Mouse (Mus musculus): Measurements from ENCODE around the gene Catsper4.

Gene Catsper4

DNA sequence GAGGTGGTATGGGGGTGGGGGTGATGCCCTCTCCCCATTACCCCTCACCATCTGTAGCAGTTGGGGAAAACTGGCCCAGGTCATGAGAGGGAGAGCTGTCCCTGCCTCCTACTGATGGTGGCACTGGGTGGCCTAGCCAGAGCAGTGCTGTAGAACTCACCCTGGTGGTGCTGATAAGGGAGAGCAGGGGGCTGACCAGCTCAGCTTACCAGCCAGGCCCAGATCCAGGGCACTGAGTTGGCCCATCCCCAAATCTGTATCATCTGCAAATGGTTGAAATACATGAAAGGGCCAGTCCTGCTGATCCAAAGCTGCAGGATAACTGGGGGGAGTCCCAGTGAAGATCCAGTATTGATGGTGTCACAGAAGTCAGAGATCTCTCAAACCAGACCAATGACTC is 45.4 kb downstream of the Catsper4 start:
- no peak for DNase-seq (ENCODE audit: low spot score in 2 of 2)

GRCm38 (mm10) chr4:134181112-134181511 is 46.1 kb downstream of the Catsper4 start:
- no peak for DNase-seq (ENCODE audit: low spot score in 2 of 2)

GRCm38 (mm10) chr4:134172391-134172790 is 54.8 kb downstream of the Catsper4 start:
- DNase-seq (ENCODE audit: low spot score in 2 of 2), result peak; percentile 36 to 44

- no peak for DNase-seq (ENCODE audit: low spot score in 2 of 2)
Measured at GRCm38 (mm10) chr4:134166906-134167305, 60.3 kb downstream of the Catsper4 start.

DNA sequence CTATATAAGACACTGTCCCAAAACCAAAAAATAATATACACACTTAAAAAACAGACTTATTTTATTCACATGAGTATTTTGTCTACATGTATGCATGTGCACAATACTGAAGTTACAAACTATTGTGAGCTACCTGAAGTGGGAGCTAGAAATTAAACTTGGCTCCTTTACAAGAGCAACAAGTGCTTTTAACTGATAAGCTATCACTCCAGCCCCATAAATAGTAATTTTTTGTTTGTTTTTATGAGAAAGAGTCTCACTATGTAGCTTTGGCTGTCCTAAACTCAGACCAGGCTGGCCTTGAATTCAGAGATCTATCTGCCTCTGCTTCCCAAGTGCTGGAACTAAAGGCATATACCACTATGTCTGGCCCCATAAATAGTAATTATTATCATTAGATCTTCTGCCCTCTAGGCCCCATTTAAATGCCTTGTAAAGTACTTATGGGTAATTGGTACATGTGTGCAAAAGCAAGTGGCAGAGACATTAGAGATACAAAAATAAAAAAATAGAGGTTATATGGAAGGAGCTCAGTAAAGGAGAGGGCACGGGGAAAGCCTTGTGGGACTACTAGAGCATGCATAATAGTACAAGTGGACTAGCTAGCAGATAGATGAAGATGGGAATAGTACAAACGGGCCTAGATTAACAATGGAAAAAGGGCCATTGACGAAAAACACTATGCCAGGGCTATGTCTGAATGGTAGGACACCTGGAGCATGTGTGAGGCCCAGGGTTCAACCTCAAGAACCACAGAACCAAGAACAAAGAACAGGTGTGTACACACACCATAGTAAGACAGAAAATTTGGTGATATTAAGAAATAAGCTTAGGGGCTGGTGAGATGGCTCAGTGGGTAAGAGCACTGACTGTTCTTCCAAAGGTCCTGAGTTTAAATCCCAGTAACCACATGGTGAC is 61.4 kb downstream of the Catsper4 start:
- DNase-seq (ENCODE audit: low spot score in 2 of 2), result no peak

DNA sequence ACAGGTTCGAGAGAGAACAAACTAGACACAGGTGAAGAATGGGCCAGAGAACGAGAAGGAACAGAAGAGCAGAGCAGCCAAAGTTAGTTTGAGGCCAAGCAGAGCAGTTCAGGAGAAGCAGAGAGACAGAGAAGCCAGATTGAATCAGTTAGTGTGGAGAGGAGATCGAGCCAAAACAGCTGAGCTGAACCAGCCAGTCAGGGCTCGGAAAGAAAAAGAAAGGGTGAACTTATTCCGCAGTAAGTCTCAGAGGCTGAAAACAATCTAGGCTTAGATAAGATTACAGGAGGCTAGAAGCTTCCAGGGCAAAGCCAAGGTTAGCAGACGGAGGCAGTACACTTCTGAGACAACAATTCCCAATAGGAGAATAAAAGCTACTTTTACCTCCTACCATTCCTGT is 62.2 kb downstream of the Catsper4 start:
- no peak for DNase-seq (ENCODE audit: low spot score in 2 of 2)

DNA sequence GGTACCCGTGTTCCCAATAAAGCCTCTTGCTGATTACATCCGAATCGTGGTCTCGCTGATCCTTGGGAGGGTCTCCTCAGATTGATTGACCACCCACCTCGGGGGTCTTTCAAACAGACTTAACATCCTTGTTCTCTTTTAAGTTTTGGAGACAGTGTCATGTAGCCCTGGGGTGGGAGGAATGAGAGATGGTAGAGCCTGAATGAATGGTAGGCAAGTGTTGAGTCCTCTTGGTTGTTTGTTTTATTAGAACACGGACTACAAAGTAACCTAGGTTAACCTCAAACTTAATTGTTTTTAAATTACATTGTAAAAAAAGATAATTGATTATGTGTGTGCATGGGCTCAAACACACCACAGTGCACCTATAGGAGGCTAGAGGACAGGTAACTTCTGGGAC is 62.6 kb downstream of the Catsper4 start:
- DNase-seq (ENCODE audit: low spot score in 2 of 2), result no peak
